Mouse (Mus musculus): ENCODE measurements around the gene Pmepa1. TPM values are rescaled to one million over a fixed set of nuclear protein-coding genes. Genes with fewer than 3 reads are reported as not detected.

Pmepa1 gene
- polyA plus RNA-seq (2012; rRNA removed) = 96.3 and 119 TPM in 2 replicates

DNA sequence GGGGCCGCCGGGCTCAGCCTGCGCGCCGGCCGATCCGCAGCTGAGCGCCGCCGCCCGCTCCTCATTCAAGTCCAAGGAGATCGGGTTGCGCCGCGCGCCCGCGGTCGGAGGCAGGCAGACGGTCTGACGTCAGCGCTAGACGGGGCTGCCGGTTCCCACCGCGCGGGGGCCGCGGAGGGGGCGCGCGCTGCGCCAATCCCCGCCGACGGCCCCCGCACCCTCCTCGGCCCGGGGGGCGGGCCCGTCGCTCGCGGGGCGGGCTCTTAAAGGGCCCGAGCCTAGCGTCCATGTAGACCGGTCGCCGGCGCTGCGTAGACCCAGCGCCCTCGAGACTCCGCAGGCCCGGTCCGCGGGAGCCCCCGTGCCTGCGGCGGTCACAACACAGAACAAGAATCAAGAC, at the start of gene Pmepa1:
Gene Pmepa1 (minus strand): TSS at position 125 of the 400 bp plus-strand sequence.

DNA sequence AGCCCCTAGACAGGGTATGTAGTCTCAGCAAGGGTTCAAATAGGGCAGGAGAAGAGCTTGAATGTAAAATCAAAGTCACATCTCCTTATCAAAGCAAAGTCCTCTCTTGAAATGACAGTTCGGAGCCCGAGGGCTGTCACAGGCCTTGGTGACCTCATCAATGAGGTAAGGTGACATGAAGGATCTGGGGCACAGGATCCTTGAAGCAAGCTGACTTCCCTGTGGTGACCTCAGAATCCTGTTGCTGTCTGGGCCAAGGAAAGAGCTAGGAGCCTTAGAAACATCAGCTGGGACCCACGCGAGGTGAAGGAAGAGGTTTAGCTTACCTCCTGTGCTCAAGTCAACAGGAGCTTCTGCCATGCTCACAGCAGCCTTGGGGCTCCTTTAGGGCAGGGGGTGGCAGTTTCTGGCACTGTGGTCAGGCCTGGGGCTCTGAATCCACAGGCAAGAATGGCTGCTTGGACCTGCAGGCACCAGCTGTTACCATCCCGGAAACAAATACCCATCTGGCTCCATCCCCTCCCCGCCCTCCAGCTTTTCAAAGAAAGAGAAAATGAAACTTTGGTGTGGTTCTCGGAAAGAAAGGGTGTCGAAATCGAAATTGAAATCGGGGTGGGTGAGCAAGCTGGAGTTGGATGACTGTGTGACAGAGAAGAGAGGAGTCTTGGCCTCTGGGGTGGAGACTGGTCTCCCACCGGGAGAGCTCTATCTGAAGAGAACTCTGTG, 57.8 kb downstream of the Pmepa1 start, which contains the start of gene Zbp1:
Gene Zbp1 (minus strand): TSS at position 508 of the 726 bp plus-strand sequence.

Other genes with a start within 250 kb of the Pmepa1 start
- gene Ctcfl, start 157.0 kb downstream of the Pmepa1 start, polyA plus RNA-seq (2012; rRNA removed) = not detected in 2 replicates
- gene Pck1, start 123.5 kb downstream of the Pmepa1 start, polyA plus RNA-seq (2012; rRNA removed) = 5.3 and 6.1 TPM in 2 replicates
- gene Zbp1, start 57.6 kb downstream of the Pmepa1 start, polyA plus RNA-seq (2012; rRNA removed) = 4.7 and 5.0 TPM in 2 replicates
- 0.26 TPM in 1 of 2 replicates, not detected in the other for gene 1700021F07Rik, start 246.1 kb upstream of the Pmepa1 start, polyA plus RNA-seq (2012; rRNA removed)

Measured in ovary, adult 2 months (tissue).